13 mouse cellular contexts compared by ENCODE assay signal in genomic region chr4:134113356-134113994, GRCm38 (mm10). TPM values are rescaled to one million over a fixed set of nuclear protein-coding genes. Genes with fewer than 3 reads are reported as not detected.
A peak's percentile ranks its signal among the peaks of the same experiment; 100 is the strongest.
DNase-seq lines count a peak whose midpoint lies in the region; ATAC-seq and TF ChIP-seq lines count a peak whose summit lies in the region.
"Had no signal": no experiment of that assay in that cellular context is flagged by ENCODE, and none has a peak within 500 bp of the region (broad histone marks: within the 10 kb centered on the region; RNA-seq: fewer than 3 reads in every experiment).

No protein-coding gene starts in this region.

- no peak overlapping the region for H3K4me2 ChIP-seq in forebrain, embryonic 15.5 days (replicated peaks)
- H3K4me2 ChIP-seq in midbrain, embryonic 13.5 days (replicated peaks) = no peak overlapping the region

- peaks cover 55% of the 10 kb centered on the region for H3K4me1 ChIP-seq in forebrain, embryonic 10.5 days
- H3K4me1 ChIP-seq in forebrain, embryonic 15.5 days = no peaks in the 10 kb centered on the region
- peaks cover 12% of the 10 kb centered on the region for H3K4me1 ChIP-seq in midbrain, embryonic 13.5 days (replicated peaks)

- H3K27ac ChIP-seq in forebrain, embryonic 10.5 days = peak overlapping the region; percentile 74
- no peak overlapping the region for H3K27ac ChIP-seq in forebrain, embryonic 15.5 days (replicated peaks)
- peak overlapping the region; percentile 20; the same call in 1 of the 2 replicates for H3K27ac ChIP-seq in midbrain, embryonic 13.5 days

- no peak overlapping the region for H3K9ac ChIP-seq in forebrain, embryonic 15.5 days (replicated peaks)
- H3K9ac ChIP-seq in midbrain, embryonic 13.5 days (replicated peaks) = peak overlapping the region; percentile 32

- H3K27me3 ChIP-seq in forebrain, embryonic 10.5 days (ENCODE audit: poor library complexity, severe bottlenecking) = no peaks in the 10 kb centered on the region
- no peaks in the 10 kb centered on the region for H3K27me3 ChIP-seq in forebrain, embryonic 15.5 days
- H3K27me3 ChIP-seq in midbrain, embryonic 13.5 days = no peaks in the 10 kb centered on the region

- no peak for DNase-seq in forebrain, embryonic 10.5 days (ENCODE audit: extremely low spot score, low spot score)
- DNase-seq in 3134 (ENCODE audit: extremely low read depth, insufficient read length, low spot score) = peak; percentile 44
- peak; percentile 46 for DNase-seq in brain, embryonic 14.5 days (ENCODE audit: low read depth)
- no peak for DNase-seq in adrenal gland, adult 18-20 months (ENCODE audit: low spot score in 2 of 2)
- DNase-seq in frontal cortex, postnatal 14 days (ENCODE audit: low spot score in 2 of 2) = no peak
- DNase-seq in frontal cortex, postnatal 25 days (ENCODE audit: low spot score in 2 of 2) = no peak
- DNase-seq: cerebellum, adult 8-10 months; kidney, adult 2 months; right cerebral cortex, postnatal 4 days had no signal

- 47% methylated on average over 10 of the region's 10 CpGs for WGBS in forebrain, embryonic 10.5 days
- WGBS in forebrain, embryonic 15.5 days = 38% methylated on average over 10 of the region's 10 CpGs
- WGBS in midbrain, embryonic 13.5 days = 43% methylated on average over 10 of the region's 10 CpGs

- no peak for TF ChIP-seq POLR2A in brain, embryonic 14.5 days (IDR thresholded peaks at IDR 0.05; ENCODE audit: borderline replicate concordance, extremely low read depth, insufficient read depth, insufficient read length, poor library complexity, severe bottlenecking)

- no peak overlapping the region for H3K4me3 ChIP-seq in forebrain, embryonic 10.5 days
- H3K4me3 ChIP-seq in forebrain, embryonic 15.5 days = no peak overlapping the region
- no peak overlapping the region for H3K4me3 ChIP-seq in midbrain, embryonic 13.5 days (replicated peaks)

- ATAC-seq in forebrain, embryonic 15.5 days (replicated peaks) = no peak
- peak; percentile 65 for ATAC-seq in midbrain, embryonic 13.5 days

- TF ChIP-seq CTCF in brain, embryonic 14.5 days (IDR thresholded peaks at IDR 0.05; ENCODE audit: borderline replicate concordance, extremely low read depth, insufficient read depth, insufficient read length) = no peak

- no peaks in the 10 kb centered on the region for H3K36me3 ChIP-seq in forebrain, embryonic 10.5 days (replicated peaks)
- no peaks in the 10 kb centered on the region for H3K36me3 ChIP-seq in forebrain, embryonic 15.5 days
- no peaks in the 10 kb centered on the region for H3K36me3 ChIP-seq in midbrain, embryonic 13.5 days

- H3K9me3 ChIP-seq in forebrain, embryonic 10.5 days = no peaks in the 10 kb centered on the region
- no peaks in the 10 kb centered on the region for H3K9me3 ChIP-seq in forebrain, embryonic 15.5 days
- H3K9me3 ChIP-seq in midbrain, embryonic 13.5 days = no peaks in the 10 kb centered on the region

RNA-seq across cellular contexts. Expression of gene Ubxn11, which starts 11.1 kb away (rescaled TPM):
- 6.3 and 7.3 TPM in 2 replicates for polyA plus RNA-seq in forebrain, embryonic 10.5 days (2016; fragmentation: Nextera tagmentation; extraction: Ambion mirVana)
- polyA plus RNA-seq in forebrain, embryonic 15.5 days (2015; fragmentation: Nextera tagmentation; extraction: Ambion mirVana) = 12.8 and 15.7 TPM in 2 replicates
- 25.1 and 28.4 TPM in 2 replicates for polyA plus RNA-seq in brain, embryonic 14.5 days (2012; rRNA removed)
- 9.3 and 11.4 TPM in 2 replicates for polyA plus RNA-seq in midbrain, embryonic 13.5 days (2015; fragmentation: Nextera tagmentation; extraction: Ambion mirVana)
- total RNA-seq in adrenal gland, adult 18-20 months (2021) = 10 to 100 TPM in 1 of 2 experiments, 1 to 10 TPM in 1; 8.7 to 12.6 TPM

RNA-seq across cellular contexts. Expression of gene Sh3bgrl3, which starts 15.1 kb away (rescaled TPM):
- 267 and 270 TPM in 2 replicates for polyA plus RNA-seq in forebrain, embryonic 10.5 days (2016; fragmentation: Nextera tagmentation; extraction: Ambion mirVana)
- 326 and 335 TPM in 2 replicates for polyA plus RNA-seq in forebrain, embryonic 15.5 days (2015; fragmentation: Nextera tagmentation; extraction: Ambion mirVana)
- 240 and 300 TPM in 2 replicates for polyA plus RNA-seq in brain, embryonic 14.5 days (2012; rRNA removed)
- polyA plus RNA-seq in midbrain, embryonic 13.5 days (2015; fragmentation: Nextera tagmentation; extraction: Ambion mirVana) = 319 and 332 TPM in 2 replicates
- 100 to 1,000 TPM in 1 of 2 experiments, 10 to 100 TPM in 1; 73.4 to 102 TPM for total RNA-seq in adrenal gland, adult 18-20 months (2021)

RNA-seq across cellular contexts. Expression of gene Cd52, which starts 18.6 kb away (rescaled TPM):
- 4.1 and 5.0 TPM in 2 replicates for polyA plus RNA-seq in forebrain, embryonic 10.5 days (2016; fragmentation: Nextera tagmentation; extraction: Ambion mirVana)
- polyA plus RNA-seq in forebrain, embryonic 15.5 days (2015; fragmentation: Nextera tagmentation; extraction: Ambion mirVana) = 1.5 and 1.9 TPM in 2 replicates
- 2.3 and 2.5 TPM in 2 replicates for polyA plus RNA-seq in brain, embryonic 14.5 days (2012; rRNA removed)
- polyA plus RNA-seq in midbrain, embryonic 13.5 days (2015; fragmentation: Nextera tagmentation; extraction: Ambion mirVana) = 2.2 and 2.7 TPM in 2 replicates
- total RNA-seq in adrenal gland, adult 18-20 months (2021) = 10 to 100 TPM; 14.0 to 19.9 TPM

RNA-seq across cellular contexts. Expression of gene Crybg2, which starts 52.9 kb away (rescaled TPM):
- polyA plus RNA-seq in forebrain, embryonic 10.5 days (2016; fragmentation: Nextera tagmentation; extraction: Ambion mirVana) = 1.7 and 3.5 TPM in 2 replicates
- polyA plus RNA-seq in forebrain, embryonic 15.5 days (2015; fragmentation: Nextera tagmentation; extraction: Ambion mirVana) = 1.0 and 1.8 TPM in 2 replicates
- polyA plus RNA-seq in brain, embryonic 14.5 days (2012; rRNA removed) = 2.0 and 2.3 TPM in 2 replicates
- 0.97 and 1.1 TPM in 2 replicates for polyA plus RNA-seq in midbrain, embryonic 13.5 days (2015; fragmentation: Nextera tagmentation; extraction: Ambion mirVana)
- total RNA-seq in adrenal gland, adult 18-20 months (2021) = under 1 TPM in 1 of 2 experiments, not detected in 1; 0.13 TPM

RNA-seq across cellular contexts. Expression of gene Zfp683, which starts 59.8 kb away (rescaled TPM):
- not detected in 2 replicates for polyA plus RNA-seq in forebrain, embryonic 10.5 days (2016; fragmentation: Nextera tagmentation; extraction: Ambion mirVana)
- not detected in 2 replicates for polyA plus RNA-seq in forebrain, embryonic 15.5 days (2015; fragmentation: Nextera tagmentation; extraction: Ambion mirVana)
- polyA plus RNA-seq in brain, embryonic 14.5 days (2012; rRNA removed) = not detected in 2 replicates
- not detected in 2 replicates for polyA plus RNA-seq in midbrain, embryonic 13.5 days (2015; fragmentation: Nextera tagmentation; extraction: Ambion mirVana)
- under 1 TPM in 1 of 2 experiments, not detected in 1; 0.32 TPM for total RNA-seq in adrenal gland, adult 18-20 months (2021)
- total RNA-seq: layer of hippocampus, postnatal 25 days had no signal
- polyA plus RNA-seq: liver, embryonic 16.5 days had no signal

Comparison
In these comparisons a context has a peak if more than half of its experiments do, and no peak if none do; other contexts are left out.
1. DNase-seq: peak in 3134 (single experiment) and brain, embryonic 14.5 days (single experiment); none in forebrain, embryonic 10.5 days (single experiment), adrenal gland, adult 18-20 months (0 of 2), frontal cortex, postnatal 14 days (0 of 2) and frontal cortex, postnatal 25 days (0 of 2).